Mouse (Mus musculus): Measurements from ENCODE around the gene Tnks1bp1. TPM values are rescaled to one million over a fixed set of nuclear protein-coding genes. Genes with fewer than 3 reads are reported as not detected.

The Tnks1bp1 gene
- polyA plus RNA-seq, 2 experiments, result 0.75 to 4.4 TPM

DNA sequence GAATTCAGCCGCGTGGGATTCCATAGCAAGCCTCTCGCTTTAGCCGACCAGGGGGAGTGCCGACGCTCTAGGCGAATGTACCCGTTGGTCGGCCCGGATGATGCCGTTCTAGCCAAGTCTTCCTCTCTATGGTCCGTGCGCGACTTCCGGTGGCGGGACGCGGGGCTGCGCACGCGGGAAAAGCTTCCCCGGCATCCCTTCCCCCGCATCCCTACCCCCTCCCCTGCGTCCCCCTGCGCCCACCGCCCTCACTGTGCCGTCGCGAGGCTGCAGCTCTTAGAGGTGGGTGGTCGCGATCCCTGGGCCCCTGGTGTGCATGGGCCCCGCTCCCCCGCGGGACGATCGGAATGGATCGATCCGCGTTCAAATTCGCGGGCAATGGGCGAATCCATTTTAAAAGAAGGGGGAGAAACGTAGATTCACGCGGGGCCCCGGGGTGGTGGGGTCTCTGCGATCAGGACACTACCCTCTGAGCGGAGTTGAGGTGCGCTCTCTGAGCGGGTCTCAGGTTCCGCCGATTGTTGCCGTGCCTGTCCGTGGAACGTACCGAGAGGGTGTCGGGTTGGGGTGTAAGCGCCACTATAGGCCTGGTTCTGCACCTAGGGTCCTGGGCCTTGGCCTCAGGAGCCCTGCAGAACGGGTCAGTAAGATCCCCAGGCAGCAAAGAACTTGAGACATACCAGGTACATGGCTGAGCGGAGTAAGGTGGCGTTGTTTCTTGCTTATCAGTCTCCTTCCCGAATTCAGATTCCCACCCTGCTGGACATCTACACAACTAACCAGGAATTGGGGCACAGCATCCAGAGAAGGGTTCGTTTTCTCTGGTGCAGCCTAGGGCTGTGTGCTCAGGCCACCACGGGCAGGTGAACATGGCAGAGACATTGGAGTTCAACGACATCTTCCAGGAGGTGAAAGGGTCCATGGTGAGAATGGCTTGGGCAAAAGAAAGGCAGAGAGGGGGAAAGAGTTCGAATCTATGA is 10.5 kb upstream of the Tnks1bp1 start, which contains the start of the genes Ssrp1 and P2rx3:
Gene Ssrp1, plus strand, starts transcription at position 188 of the 980 bp plus-strand sequence.
Gene P2rx3, minus strand, starts transcription at position 416 of the 980 bp plus-strand sequence.
- peak; percentile 22; the same call in 1 of the 2 replicates for TF ChIP-seq EP300 (IDR thresholded peaks at IDR 0.05; ENCODE audit: low read depth)
- TF ChIP-seq CTCF (IDR thresholded peaks at IDR 0.05; ENCODE audit: low read depth), result peak; percentile 38
- ATAC-seq (ENCODE audit: insufficient read depth) (peak; percentile 94), DNase-seq (ENCODE audit: low read depth in 3 of 3, low spot score in 3 of 3) (peak; percentile 86 to 89 (median 89))
- WGBS (ENCODE audit: insufficient replicate concordance), result under 1% methylated on average over 66 of the region's 66 CpGs
- Histone ChIP-seq H3K4me2 (ENCODE audit: low read depth) (peak within 1 kb of the TSS; percentile 96), H3K4me1 (replicated peaks; ENCODE audit: control insufficient read depth in 2 of 2, insufficient read depth in 2 of 2, low read length in 1 of 2) (peaks cover 17 to 18% of the 10 kb centered on the region in 2 experiments), H3K36me3 (replicated peaks; ENCODE audit: control insufficient read depth, insufficient read depth, low read depth) (peaks cover 39% of the 10 kb centered on the region), H3K4me3 (ENCODE audit: insufficient read depth in 1 of 2, low read depth in 2 of 2, low read length in 2 of 2) (peak within 1 kb of the TSS; percentile 83 to 85), H3K27ac (peak within 1 kb of the TSS; percentile 55), H3K9me3 (ENCODE audit: control insufficient read depth, low read length) (no peaks in the 10 kb centered on the region), H3K27me3 (ENCODE audit: control insufficient read depth, insufficient read depth, low read length) (peaks cover 19% of the 10 kb centered on the region), H3K9ac (replicated peaks) (peak within 1 kb of the TSS; percentile 92)

- H3K9me3 ChIP-seq (ENCODE audit: control insufficient read depth, low read length), result no peaks in the 10 kb centered on the region
- H3K4me3 ChIP-seq (ENCODE audit: insufficient read depth in 1 of 2, low read depth in 2 of 2, low read length in 2 of 2), result peak overlapping the region; percentile 83 to 85
- ATAC-seq (ENCODE audit: insufficient read depth) (no peak), DNase-seq (ENCODE audit: low read depth in 3 of 3, low spot score in 3 of 3) (no peak)
- WGBS (ENCODE audit: insufficient replicate concordance), result 68% methylated on average over 13 of the region's 13 CpGs
- peak overlapping the region; percentile 92 for H3K9ac ChIP-seq (replicated peaks)
- peaks cover 49% of the 10 kb centered on the region for H3K36me3 ChIP-seq (replicated peaks; ENCODE audit: control insufficient read depth, insufficient read depth, low read depth)
- TF ChIP-seq EP300 (IDR thresholded peaks at IDR 0.05; ENCODE audit: low read depth) (no peak), CTCF (IDR thresholded peaks at IDR 0.05; ENCODE audit: low read depth) (no peak)
- H3K27ac ChIP-seq, result peak overlapping the region; percentile 55
- peaks cover 19% of the 10 kb centered on the region for H3K27me3 ChIP-seq (ENCODE audit: control insufficient read depth, insufficient read depth, low read length)
- peaks cover 17 to 18% of the 10 kb centered on the region in 2 experiments for H3K4me1 ChIP-seq (replicated peaks; ENCODE audit: control insufficient read depth in 2 of 2, insufficient read depth in 2 of 2, low read length in 1 of 2)
- peak overlapping the region; percentile 96 for H3K4me2 ChIP-seq (ENCODE audit: low read depth)
These were observed 9.5 kb upstream of the Tnks1bp1 start for GRCm38 (mm10) chr2:85038336-85038735.

DNA sequence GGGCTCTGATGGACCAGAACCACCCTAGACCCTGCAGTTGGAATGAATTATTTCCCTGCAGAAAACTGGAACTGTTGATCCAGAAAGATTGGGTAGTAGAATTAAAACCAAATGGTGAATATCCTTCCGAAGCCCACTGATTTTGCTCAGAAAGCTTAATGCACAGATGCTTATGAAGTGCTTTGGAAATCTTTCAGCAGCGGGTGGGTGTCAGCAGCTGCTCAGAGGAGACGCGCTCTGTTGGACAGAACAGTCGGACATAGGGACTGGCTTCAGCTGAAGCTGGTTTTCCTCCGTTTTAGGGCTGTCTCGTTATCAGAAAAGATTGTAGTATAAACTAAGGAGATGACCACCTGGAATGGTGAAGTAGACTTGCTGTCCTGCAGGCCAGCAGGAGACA is 4.2 kb upstream of the Tnks1bp1 start:
- Histone ChIP-seq H3K4me1 (replicated peaks; ENCODE audit: control insufficient read depth in 2 of 2, insufficient read depth in 2 of 2, low read length in 1 of 2) (peaks cover under 1 to 9% of the 10 kb centered on the region in 2 experiments; a peak in 3 of 4 replicates), H3K36me3 (replicated peaks; ENCODE audit: control insufficient read depth, insufficient read depth, low read depth) (peaks cover 84% of the 10 kb centered on the region), H3K4me3 (ENCODE audit: insufficient read depth in 1 of 2, low read depth in 2 of 2, low read length in 2 of 2) (no peak overlapping the region), H3K9ac (replicated peaks) (no peak overlapping the region), H3K9me3 (ENCODE audit: control insufficient read depth, low read length) (no peaks in the 10 kb centered on the region), H3K27ac (no peak overlapping the region), H3K4me2 (ENCODE audit: low read depth) (no peak overlapping the region), H3K27me3 (ENCODE audit: control insufficient read depth, insufficient read depth, low read length) (peaks cover 2% of the 10 kb centered on the region; the same call in 1 of the 2 replicates)
- DNase-seq (ENCODE audit: low read depth in 3 of 3, low spot score in 3 of 3) (no peak), ATAC-seq (ENCODE audit: insufficient read depth) (no peak)
- TF ChIP-seq EP300 (IDR thresholded peaks at IDR 0.05; ENCODE audit: low read depth) (no peak), CTCF (IDR thresholded peaks at IDR 0.05; ENCODE audit: low read depth) (no peak)
- WGBS (ENCODE audit: insufficient replicate concordance), result 86% methylated on average over 7 of the region's 7 CpGs

DNA sequence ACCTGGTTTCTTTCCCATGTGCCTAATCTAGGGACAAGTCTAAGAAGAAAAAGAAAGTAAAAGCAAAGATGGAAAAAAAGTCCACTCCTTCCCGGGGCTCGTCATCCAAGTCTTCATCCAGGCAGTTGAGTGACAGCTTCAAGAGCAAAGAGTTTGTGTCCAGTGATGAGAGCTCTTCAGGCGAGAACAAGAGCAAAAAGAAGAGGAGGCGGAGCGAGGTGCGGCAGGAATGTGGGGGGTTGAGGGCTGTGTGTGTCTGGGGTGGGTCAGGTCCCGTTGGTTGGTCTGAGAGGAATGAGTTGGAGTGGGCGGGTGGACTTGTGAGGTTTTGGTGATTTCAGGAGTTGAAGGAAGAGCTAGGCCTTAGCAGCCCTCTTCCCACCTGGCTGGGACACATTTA is 1.6 kb upstream of the Tnks1bp1 start:
- DNase-seq (ENCODE audit: low read depth in 3 of 3, low spot score in 3 of 3) (no peak), ATAC-seq (ENCODE audit: insufficient read depth) (no peak)
- Histone ChIP-seq H3K9me3 (ENCODE audit: control insufficient read depth, low read length) (no peaks in the 10 kb centered on the region), H3K9ac (replicated peaks) (no peak overlapping the region), H3K4me3 (ENCODE audit: insufficient read depth in 1 of 2, low read depth in 2 of 2, low read length in 2 of 2) (no peak overlapping the region), H3K27me3 (ENCODE audit: control insufficient read depth, insufficient read depth, low read length) (peaks cover 13% of the 10 kb centered on the region; the same call in 1 of the 2 replicates), H3K27ac (no peak overlapping the region), H3K36me3 (replicated peaks; ENCODE audit: control insufficient read depth, insufficient read depth, low read depth) (peaks cover 58% of the 10 kb centered on the region), H3K4me2 (ENCODE audit: low read depth) (no peak overlapping the region; the same call in 1 of the 2 replicates), H3K4me1 (replicated peaks; ENCODE audit: control insufficient read depth in 2 of 2, insufficient read depth in 2 of 2, low read length in 1 of 2) (peaks cover 0 to 9% of the 10 kb centered on the region in 2 experiments; a peak in 2 of 4 replicates)
- TF ChIP-seq CTCF (IDR thresholded peaks at IDR 0.05; ENCODE audit: low read depth) (no peak), EP300 (IDR thresholded peaks at IDR 0.05; ENCODE audit: low read depth) (no peak)
- WGBS (ENCODE audit: insufficient replicate concordance), result 80% methylated on average over 8 of the region's 8 CpGs

DNA sequence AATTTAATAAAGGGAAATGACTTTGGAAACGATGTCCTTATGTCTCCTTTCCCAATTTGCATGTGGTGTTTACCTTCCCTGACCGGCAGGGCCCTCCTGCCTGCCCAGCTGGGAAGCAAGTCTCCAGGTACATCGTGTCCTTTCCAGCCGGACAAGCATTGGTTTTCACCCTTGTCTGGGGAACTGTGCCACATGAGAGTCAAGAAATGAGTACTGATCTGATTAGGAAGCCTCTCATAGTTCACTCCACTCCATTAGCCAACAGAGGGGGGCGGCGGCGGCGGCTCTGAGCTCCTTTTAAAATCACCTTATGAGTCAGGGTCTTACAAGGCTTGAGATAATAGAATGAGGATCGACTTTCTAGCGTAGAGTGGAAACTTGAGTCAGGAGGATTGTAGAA is 741 bp upstream of the Tnks1bp1 start:
- peak overlapping the region; percentile 56 to 69; a peak in 2 of 4 replicates for H3K4me3 ChIP-seq (ENCODE audit: insufficient read depth in 1 of 2, low read depth in 2 of 2, low read length in 2 of 2)
- H3K27me3 ChIP-seq (ENCODE audit: control insufficient read depth, insufficient read depth, low read length), result peaks cover 13% of the 10 kb centered on the region; the same call in 1 of the 2 replicates
- H3K4me1 ChIP-seq (replicated peaks; ENCODE audit: control insufficient read depth in 2 of 2, insufficient read depth in 2 of 2, low read length in 1 of 2), result peaks cover 0 to 9% of the 10 kb centered on the region in 2 experiments; a peak in 2 of 4 replicates
- 71% methylated on average over 10 of the region's 10 CpGs for WGBS (ENCODE audit: insufficient replicate concordance)
- no peak overlapping the region for H3K27ac ChIP-seq
- H3K4me2 ChIP-seq (ENCODE audit: low read depth), result peak overlapping the region; percentile 74
- no peak for ATAC-seq (ENCODE audit: insufficient read depth)
- H3K9me3 ChIP-seq (ENCODE audit: control insufficient read depth, low read length), result no peaks in the 10 kb centered on the region
- no peak for DNase-seq (ENCODE audit: low read depth in 3 of 3, low spot score in 3 of 3)
- TF ChIP-seq EP300 (IDR thresholded peaks at IDR 0.05; ENCODE audit: low read depth), result no peak
- H3K36me3 ChIP-seq (replicated peaks; ENCODE audit: control insufficient read depth, insufficient read depth, low read depth), result peaks cover 49% of the 10 kb centered on the region
- H3K9ac ChIP-seq (replicated peaks), result no peak overlapping the region
